Mouse (Mus musculus): ENCODE measurements around the gene Rab36. TPM values are rescaled to one million over a fixed set of nuclear protein-coding genes. Genes with fewer than 3 reads are reported as not detected.
"Not testable (repeated sequence)": the region's sequence is repeated elsewhere in the genome, so short reads cannot be mapped to it uniquely, and the experiment has no call there.

Rab36 gene
- polyA plus RNA-seq, 1 experiment from 2014 or later: 3.4 TPM

GRCm38 (mm10) chr10:75016481-75016880 is 20.4 kb upstream of the Rab36 start:
- Histone ChIP-seq H3K4me2 (no peak overlapping the region), H3K9me3 (replicated peaks) (no peaks in the 10 kb centered on the region), H3K36me3 (no peaks in the 10 kb centered on the region), H3K9ac (no peak overlapping the region), H3K4me1 (no peaks in the 10 kb centered on the region), H3K27ac (no peak overlapping the region), H3K4me3 (no peak overlapping the region), H3K27me3 (replicated peaks) (no peaks in the 10 kb centered on the region)
- no peak for ATAC-seq
- 82% methylated on average over 4 of the region's 4 CpGs for WGBS (ENCODE audit: insufficient replicate concordance)

DNA sequence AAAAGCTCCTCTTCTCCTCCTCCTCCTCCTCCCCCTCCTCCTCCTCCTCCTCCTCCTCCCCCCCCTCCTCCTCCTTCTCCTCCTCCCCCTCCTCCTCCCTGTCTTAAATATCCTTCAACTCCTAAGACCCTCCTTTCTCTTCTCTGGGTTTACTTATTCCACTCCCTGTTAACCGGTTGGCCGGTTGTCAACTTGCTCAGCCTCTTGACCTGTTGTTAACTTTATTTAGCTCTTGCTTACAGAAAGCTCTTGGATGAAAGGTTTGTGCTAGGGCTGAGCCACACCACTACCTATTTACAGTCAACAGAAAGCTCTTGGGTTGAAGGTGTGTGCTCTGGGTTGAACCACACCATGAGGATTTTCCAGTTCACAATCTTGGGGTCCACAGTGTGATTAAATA is 16.6 kb upstream of the Rab36 start:
- 88% methylated on average over 2 of the region's 2 CpGs for WGBS (ENCODE audit: insufficient replicate concordance)
- Histone ChIP-seq H3K36me3 (no peaks in the 10 kb centered on the region), H3K4me1 (no peaks in the 10 kb centered on the region), H3K9me3 (replicated peaks) (no peaks in the 10 kb centered on the region), H3K27me3 (replicated peaks) (no peaks in the 10 kb centered on the region), H3K27ac (no peak overlapping the region), H3K9ac (no peak overlapping the region), H3K4me3 (no peak overlapping the region), H3K4me2 (no peak overlapping the region)
- no peak for ATAC-seq

GRCm38 (mm10) chr10:75021138-75021537 is 15.7 kb upstream of the Rab36 start:
- no peak overlapping the region for H3K4me3 ChIP-seq
- peak; percentile 16; the same call in 1 of the 2 replicates for ATAC-seq
- 8% methylated on average over 6 of the region's 6 CpGs for WGBS (ENCODE audit: insufficient replicate concordance)

GRCm38 (mm10) chr10:75026491-75026890 is 10.4 kb upstream of the Rab36 start:
- no peaks in the 10 kb centered on the region for H3K27me3 ChIP-seq (replicated peaks)
- 73% methylated on average over 8 of the region's 8 CpGs for WGBS (ENCODE audit: insufficient replicate concordance)

More at GRCm38 (mm10) chr10:75021138-75021537, 15.7 kb upstream of the Rab36 start:
- no peak overlapping the region for H3K9ac ChIP-seq
- no peaks in the 10 kb centered on the region for H3K9me3 ChIP-seq (replicated peaks)
- no peaks in the 10 kb centered on the region for H3K36me3 ChIP-seq
- no peak overlapping the region for H3K27ac ChIP-seq
- no peaks in the 10 kb centered on the region for H3K4me1 ChIP-seq
- H3K4me2 ChIP-seq: no peak overlapping the region
- H3K27me3 ChIP-seq (replicated peaks): no peaks in the 10 kb centered on the region

GRCm38 (mm10) chr10:75028743-75029142 is 8.1 kb upstream of the Rab36 start:
- H3K36me3 ChIP-seq: no peaks in the 10 kb centered on the region
- no peaks in the 10 kb centered on the region for H3K9me3 ChIP-seq (replicated peaks)
- no peak overlapping the region for H3K9ac ChIP-seq
- H3K4me1 ChIP-seq: peaks cover 17% of the 10 kb centered on the region
- no peak overlapping the region for H3K27ac ChIP-seq
- H3K4me3 ChIP-seq: no peak overlapping the region
- no peak overlapping the region for H3K4me2 ChIP-seq
- WGBS (ENCODE audit: insufficient replicate concordance): 19% methylated on average over 8 of the region's 8 CpGs
- no peaks in the 10 kb centered on the region for H3K27me3 ChIP-seq (replicated peaks)
- no peak for ATAC-seq

More at GRCm38 (mm10) chr10:75026491-75026890, 10.4 kb upstream of the Rab36 start:
- H3K9ac ChIP-seq: no peak overlapping the region
- peaks cover 17% of the 10 kb centered on the region for H3K4me1 ChIP-seq
- H3K27ac ChIP-seq: no peak overlapping the region
- no peaks in the 10 kb centered on the region for H3K9me3 ChIP-seq (replicated peaks)
- ATAC-seq: no peak
- H3K4me2 ChIP-seq: no peak overlapping the region
- no peak overlapping the region for H3K4me3 ChIP-seq
- H3K36me3 ChIP-seq: no peaks in the 10 kb centered on the region

GRCm38 (mm10) chr10:75029677-75030076 is 7.2 kb upstream of the Rab36 start:
- no peak overlapping the region for H3K9ac ChIP-seq
- H3K27ac ChIP-seq: no peak overlapping the region
- H3K9me3 ChIP-seq (replicated peaks): no peaks in the 10 kb centered on the region
- no peaks in the 10 kb centered on the region for H3K36me3 ChIP-seq
- peaks cover 17% of the 10 kb centered on the region for H3K4me1 ChIP-seq
- WGBS (ENCODE audit: insufficient replicate concordance): 40% methylated on average over 3 of the region's 3 CpGs
- H3K4me2 ChIP-seq: no peak overlapping the region
- H3K27me3 ChIP-seq (replicated peaks): no peaks in the 10 kb centered on the region
- no peak for ATAC-seq
- H3K4me3 ChIP-seq: no peak overlapping the region

- no peak overlapping the region for H3K4me2 ChIP-seq
- H3K27ac ChIP-seq: no peak overlapping the region
- no peak for ATAC-seq
- no peak overlapping the region for H3K4me3 ChIP-seq
- 74% methylated on average over 3 of the region's 3 CpGs for WGBS (ENCODE audit: insufficient replicate concordance)
- H3K9me3 ChIP-seq (replicated peaks): no peaks in the 10 kb centered on the region
- no peaks in the 10 kb centered on the region for H3K27me3 ChIP-seq (replicated peaks)
- peaks cover 17% of the 10 kb centered on the region for H3K4me1 ChIP-seq
- no peak overlapping the region for H3K9ac ChIP-seq
- H3K36me3 ChIP-seq: no peaks in the 10 kb centered on the region
Observed at GRCm38 (mm10) chr10:75030234-75030633, 6.6 kb upstream of the Rab36 start.

GRCm38 (mm10) chr10:75031345-75032114 is 5.3 kb upstream of the Rab36 start:
- H3K36me3 ChIP-seq: no peaks in the 10 kb centered on the region
- peaks cover 20% of the 10 kb centered on the region for H3K4me1 ChIP-seq
- no peaks in the 10 kb centered on the region for H3K27me3 ChIP-seq (replicated peaks)
- H3K27ac ChIP-seq: no peak overlapping the region
- ATAC-seq: no peak
- no peak overlapping the region for H3K9ac ChIP-seq
- H3K9me3 ChIP-seq (replicated peaks): no peaks in the 10 kb centered on the region
- 56% methylated on average over 5 of the region's 5 CpGs for WGBS (ENCODE audit: insufficient replicate concordance)
- no peak overlapping the region for H3K4me3 ChIP-seq
- no peak overlapping the region for H3K4me2 ChIP-seq

DNA sequence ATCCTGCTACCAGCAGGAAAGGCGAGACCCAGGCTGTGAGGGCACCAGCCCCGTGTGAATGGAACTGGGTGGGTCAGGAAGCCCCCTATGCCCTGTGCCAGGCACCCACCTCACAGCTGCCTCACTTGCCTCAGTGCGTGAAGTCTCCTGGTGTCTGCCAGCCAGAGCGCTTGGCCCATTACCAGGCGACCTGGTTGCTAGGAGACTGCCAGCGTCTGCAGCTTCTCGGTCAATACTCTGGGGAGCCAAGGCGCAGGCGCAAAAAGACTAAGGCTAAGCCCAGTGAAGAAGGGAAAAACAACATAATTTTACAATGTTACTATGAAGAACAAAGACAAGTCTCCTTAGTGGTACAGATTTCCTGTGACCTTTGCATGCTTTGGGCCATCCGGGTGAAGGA is 4.5 kb upstream of the Rab36 start, which contains the start of gene Rsph14:
TSS of gene Rsph14 (minus strand) at position 192 of the 400 bp plus-strand sequence.
- H3K9ac ChIP-seq: no peak within 1 kb of the TSS
- ATAC-seq: no peak
- no peak within 1 kb of the TSS for H3K4me2 ChIP-seq
- no peak within 1 kb of the TSS for H3K4me3 ChIP-seq
- H3K36me3 ChIP-seq: no peaks in the 10 kb centered on the region
- H3K4me1 ChIP-seq: peaks cover 29% of the 10 kb centered on the region
- 65% methylated on average over 10 of the region's 10 CpGs for WGBS (ENCODE audit: insufficient replicate concordance)
- no peaks in the 10 kb centered on the region for H3K9me3 ChIP-seq (replicated peaks)
- no peak within 1 kb of the TSS for H3K27ac ChIP-seq
- no peaks in the 10 kb centered on the region for H3K27me3 ChIP-seq (replicated peaks)

GRCm38 (mm10) chr10:75042060-75042459 is 5.2 kb downstream of the Rab36 start:
- H3K9ac ChIP-seq; H3K27me3 ChIP-seq (replicated peaks); H3K36me3 ChIP-seq; H3K4me3 ChIP-seq; H3K27ac ChIP-seq; H3K4me2 ChIP-seq; H3K9me3 ChIP-seq (replicated peaks): not testable (repeated sequence)
- ATAC-seq: peak; percentile 69
- peaks cover 33% of the 10 kb centered on the region for H3K4me1 ChIP-seq
- WGBS (ENCODE audit: insufficient replicate concordance): 5% methylated on average over 1 of the region's 1 CpGs

DNA sequence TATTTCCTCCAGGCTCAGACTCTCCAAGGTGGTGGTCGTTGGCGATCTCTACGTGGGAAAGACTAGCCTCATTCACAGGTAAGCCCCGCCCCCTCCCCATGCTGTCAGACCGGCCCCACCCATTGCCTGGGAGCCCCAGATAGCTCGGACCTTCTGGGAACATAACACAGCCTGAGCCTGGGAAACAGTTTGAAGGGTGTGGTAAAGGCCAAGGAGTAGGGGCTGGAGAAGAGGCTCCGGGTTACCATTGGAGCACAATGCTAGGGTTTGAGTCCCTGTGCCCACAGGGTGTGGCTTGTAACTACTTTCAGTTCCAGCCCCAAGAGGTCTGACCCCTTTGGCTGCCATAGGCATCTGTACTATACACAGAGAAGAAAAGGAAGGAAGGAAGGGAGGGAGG is 7.6 kb downstream of the Rab36 start:
- peak overlapping the region; percentile 31; the same call in 1 of the 2 replicates for H3K4me2 ChIP-seq
- ATAC-seq: peak; percentile 69
- no peak overlapping the region for H3K9ac ChIP-seq
- no peak overlapping the region for H3K4me3 ChIP-seq
- H3K36me3 ChIP-seq: no peaks in the 10 kb centered on the region
- WGBS (ENCODE audit: insufficient replicate concordance): 13% methylated on average over 7 of the region's 7 CpGs
- H3K27ac ChIP-seq: no peak overlapping the region
- peaks cover 27% of the 10 kb centered on the region for H3K4me1 ChIP-seq
- H3K27me3 ChIP-seq (replicated peaks): no peaks in the 10 kb centered on the region
- H3K9me3 ChIP-seq (replicated peaks): no peaks in the 10 kb centered on the region

GRCm38 (mm10) chr10:75045831-75046230 is 9.0 kb downstream of the Rab36 start:
- H3K36me3 ChIP-seq: no peaks in the 10 kb centered on the region
- no peak overlapping the region for H3K4me2 ChIP-seq
- H3K4me3 ChIP-seq: no peak overlapping the region
- H3K4me1 ChIP-seq: peaks cover 27% of the 10 kb centered on the region
- WGBS (ENCODE audit: insufficient replicate concordance): 80% methylated on average over 15 of the region's 15 CpGs
- no peak overlapping the region for H3K9ac ChIP-seq
- no peaks in the 10 kb centered on the region for H3K9me3 ChIP-seq (replicated peaks)
- ATAC-seq: no peak
- H3K27ac ChIP-seq: no peak overlapping the region
- H3K27me3 ChIP-seq (replicated peaks): 0 out of 2 replicates have a peak, but pooled peaks cover 2% of the 10 kb centered on the region
